Mouse (Mus musculus): Measurements from ENCODE around the gene Scfd2.

Gene Scfd2

GRCm38 (mm10) chr5:74240926-74241680 is 290.5 kb downstream of the Scfd2 start:
- ATAC-seq (ENCODE audit: low TSS enrichment): no peak

DNA sequence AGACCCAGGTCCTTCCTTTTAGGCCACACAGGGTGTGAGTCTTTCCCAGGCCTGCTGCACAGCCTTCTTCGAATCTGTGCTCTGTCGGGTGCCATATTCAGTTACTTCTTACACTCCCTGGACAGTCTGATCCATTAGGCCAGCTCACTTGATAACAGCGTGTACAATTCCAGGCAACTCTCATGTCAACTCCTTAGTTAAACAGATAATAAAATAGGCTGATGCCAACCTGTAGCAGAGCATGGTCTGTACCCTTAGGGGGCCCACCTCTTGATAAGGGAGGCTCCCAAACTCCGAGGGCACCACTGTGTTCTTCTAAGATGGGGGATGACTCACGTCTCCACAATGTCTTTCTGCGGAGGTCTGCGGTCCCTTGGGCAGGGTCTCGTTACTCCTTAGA is 291.3 kb downstream of the Scfd2 start:
- no peak for ATAC-seq (ENCODE audit: low TSS enrichment)

- no peak for ATAC-seq (ENCODE audit: low TSS enrichment)
Measured at GRCm38 (mm10) chr5:74239369-74239768, 292.2 kb downstream of the Scfd2 start.

DNA sequence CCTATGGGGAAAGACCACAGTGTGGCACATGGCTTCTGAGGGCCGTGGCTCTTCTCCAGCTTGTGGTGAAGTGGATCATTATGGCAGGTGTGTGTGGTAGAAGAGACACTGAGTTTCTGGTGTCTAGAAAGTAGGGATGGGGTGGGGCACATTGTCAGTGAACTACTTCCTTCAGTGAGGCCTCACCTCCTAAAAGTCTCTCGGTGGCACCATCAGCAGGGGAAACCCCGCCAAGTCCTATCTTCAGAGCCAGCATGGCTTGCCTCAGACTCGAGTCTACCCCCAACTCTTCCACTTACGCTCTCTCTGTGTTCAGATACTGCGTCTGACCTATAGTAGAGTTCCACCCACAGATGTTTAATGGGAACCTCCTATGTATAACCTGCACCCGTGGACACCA is 297.8 kb downstream of the Scfd2 start:
- no peak for ATAC-seq (ENCODE audit: low TSS enrichment)

- no peak for ATAC-seq (ENCODE audit: low TSS enrichment)
Measured at GRCm38 (mm10) chr5:74230525-74230924, 301.0 kb downstream of the Scfd2 start.

GRCm38 (mm10) chr5:74229775-74230413 is 301.7 kb downstream of the Scfd2 start:
- ATAC-seq (ENCODE audit: low TSS enrichment): no peak

DNA sequence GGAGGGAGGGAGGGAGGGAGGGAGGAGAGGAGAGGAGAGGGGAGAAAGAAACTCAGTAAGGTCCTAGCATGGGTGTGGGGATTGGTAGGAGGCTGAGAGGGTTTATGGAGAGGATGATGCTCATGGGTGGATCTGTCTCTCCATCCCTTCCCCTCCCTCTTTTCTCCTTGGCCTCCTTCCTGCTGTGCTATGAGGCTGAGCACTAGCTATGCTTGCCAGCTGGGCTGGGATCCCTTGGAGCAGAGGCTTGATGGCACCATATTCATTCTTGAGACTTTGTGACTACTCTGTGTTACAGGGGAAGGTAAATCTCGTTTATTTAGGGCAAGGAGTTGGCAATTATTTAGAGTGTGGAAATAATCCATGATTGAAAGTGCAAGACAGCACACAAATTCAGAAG is 302.6 kb downstream of the Scfd2 start:
- peak; percentile 66 for ATAC-seq (ENCODE audit: low TSS enrichment)

GRCm38 (mm10) chr5:74227352-74227751 is 304.2 kb downstream of the Scfd2 start:
- ATAC-seq (ENCODE audit: low TSS enrichment): no peak

DNA sequence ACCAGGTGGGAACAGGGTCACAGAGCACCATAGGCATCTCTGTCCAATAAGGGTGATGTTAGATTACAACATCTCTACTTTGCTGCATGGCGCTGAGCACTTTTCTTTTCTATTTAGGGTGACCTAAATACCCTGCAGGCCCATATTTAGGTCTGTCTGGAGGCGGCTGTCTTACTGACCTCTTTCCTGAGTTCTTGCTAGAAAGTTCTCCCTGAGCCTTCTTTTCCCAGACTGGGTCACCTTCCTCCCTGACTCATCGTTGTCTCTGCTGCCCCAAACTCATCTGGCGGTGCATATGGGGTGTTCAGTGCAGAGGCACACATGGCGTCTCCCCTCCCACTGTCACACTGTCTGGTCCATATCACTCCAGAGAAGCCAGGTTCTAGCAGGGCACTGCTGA is 305.4 kb downstream of the Scfd2 start:
- peak; percentile 48 for ATAC-seq (ENCODE audit: low TSS enrichment)

DNA sequence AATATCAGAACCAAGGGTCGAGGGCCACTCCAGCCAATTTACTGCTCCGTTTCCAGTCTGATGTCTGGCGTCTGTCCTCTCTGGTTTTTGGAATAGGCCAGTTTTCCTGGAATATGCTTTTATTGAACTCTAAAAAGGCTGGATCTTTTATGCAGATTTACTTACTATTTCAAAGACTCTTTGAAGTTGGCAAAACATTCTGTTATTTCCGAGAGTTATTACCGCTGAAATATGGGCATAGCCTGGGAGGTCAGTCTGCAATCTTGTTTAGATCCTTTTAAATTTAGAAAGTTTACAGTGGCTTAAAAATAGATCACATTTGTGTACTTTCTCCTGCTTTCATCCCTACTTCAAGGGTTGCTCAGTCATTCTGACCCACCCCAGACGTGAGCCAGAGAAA is 307.1 kb downstream of the Scfd2 start:
- ATAC-seq (ENCODE audit: low TSS enrichment): no peak

DNA sequence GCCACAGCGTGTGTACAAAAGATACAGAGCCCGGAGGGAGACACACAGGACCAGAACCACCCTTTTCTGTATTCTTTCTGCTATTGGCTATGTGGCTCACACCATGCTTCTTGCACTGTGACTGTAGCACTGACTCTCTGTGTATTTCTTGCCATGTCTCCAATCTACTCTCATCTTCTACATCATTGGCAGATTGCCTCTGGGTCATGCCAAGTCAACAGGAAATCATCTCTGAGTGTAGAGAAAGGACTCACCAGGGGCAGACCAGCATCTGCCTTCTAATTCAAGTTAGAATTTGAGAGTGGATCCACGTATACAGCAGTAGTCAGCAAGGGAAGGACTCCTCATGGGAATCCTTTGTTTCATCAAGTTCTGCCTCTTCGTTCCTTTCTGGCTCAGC is 308.9 kb downstream of the Scfd2 start:
- no peak for ATAC-seq (ENCODE audit: low TSS enrichment)

DNA sequence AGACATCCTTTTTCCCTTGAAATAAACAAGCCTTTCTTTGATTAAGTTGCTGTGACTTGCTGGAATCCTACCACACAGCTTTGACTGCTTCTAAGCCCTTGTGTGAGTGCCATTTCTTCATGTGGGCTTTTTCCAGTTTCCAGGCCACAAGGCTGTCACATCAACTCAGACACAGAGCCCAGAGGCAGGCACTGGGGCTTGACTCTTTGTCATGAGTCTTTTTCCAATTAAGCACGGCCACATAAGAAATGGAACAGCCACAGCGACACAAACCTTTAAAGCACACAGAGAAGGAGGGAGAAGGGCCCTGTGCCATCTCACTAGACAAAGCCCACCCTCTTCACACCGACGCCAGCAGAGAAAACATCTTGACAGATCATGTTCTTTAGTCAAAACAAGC is 313.0 kb downstream of the Scfd2 start:
- no peak for ATAC-seq (ENCODE audit: low TSS enrichment)

DNA sequence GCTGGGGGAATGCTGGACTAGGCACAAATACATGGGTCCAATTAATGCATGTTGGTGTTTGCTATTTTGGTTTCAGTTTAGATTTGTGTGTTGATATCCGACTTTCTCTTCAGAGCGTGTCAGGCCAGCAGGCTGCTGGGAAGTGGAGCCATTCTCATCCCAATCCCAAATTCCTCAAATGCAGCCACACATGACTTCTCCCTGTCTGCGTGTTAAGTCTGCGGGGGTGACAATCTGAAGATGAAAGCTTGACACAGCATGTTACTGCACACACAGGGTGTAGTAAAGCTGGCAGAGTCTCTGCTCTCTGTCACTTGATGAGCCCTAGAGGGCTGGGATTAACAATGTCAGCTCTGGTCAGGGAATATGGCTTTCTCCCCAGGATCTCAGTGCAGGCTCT is 316.4 kb downstream of the Scfd2 start:
- ATAC-seq (ENCODE audit: low TSS enrichment): peak; percentile 11; the same call in 1 of the 2 replicates

DNA sequence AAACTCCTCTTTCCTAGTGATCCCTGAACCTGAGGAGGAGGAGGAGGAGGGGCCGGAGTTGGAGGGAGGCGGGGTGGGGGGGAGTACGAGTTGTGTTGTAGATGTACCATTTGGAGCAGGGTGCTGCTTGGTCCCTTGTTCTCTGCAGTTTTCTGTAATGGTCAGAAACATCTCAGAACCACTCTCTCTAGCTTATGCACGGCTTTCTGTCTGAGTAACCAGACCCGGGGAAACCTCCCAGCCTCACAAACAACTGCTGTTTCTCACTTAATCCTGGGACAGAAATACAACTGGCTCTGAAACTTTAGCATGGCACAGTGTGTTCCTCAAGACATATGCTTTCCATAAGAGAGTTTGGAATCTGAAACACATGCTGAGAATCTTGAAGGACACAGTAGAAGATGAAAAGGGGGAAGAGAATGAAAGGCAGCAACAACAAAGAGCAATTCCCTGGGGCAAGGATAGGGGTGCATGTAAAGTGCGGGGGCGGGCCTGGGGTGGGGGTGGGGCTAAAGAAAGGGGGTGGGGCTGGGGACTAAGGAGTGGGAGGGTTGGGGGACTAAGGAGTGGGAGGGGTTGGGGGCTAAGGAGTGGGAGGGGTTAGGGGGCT is 317.0 kb downstream of the Scfd2 start:
- peak; percentile 48; the same call in 1 of the 2 replicates for ATAC-seq (ENCODE audit: low TSS enrichment)

GRCm38 (mm10) chr5:74211346-74211745 is 320.2 kb downstream of the Scfd2 start:
- ATAC-seq (ENCODE audit: low TSS enrichment): no peak

- no peak for ATAC-seq (ENCODE audit: low TSS enrichment)
Measured at GRCm38 (mm10) chr5:74209640-74210039, 321.9 kb downstream of the Scfd2 start.

DNA sequence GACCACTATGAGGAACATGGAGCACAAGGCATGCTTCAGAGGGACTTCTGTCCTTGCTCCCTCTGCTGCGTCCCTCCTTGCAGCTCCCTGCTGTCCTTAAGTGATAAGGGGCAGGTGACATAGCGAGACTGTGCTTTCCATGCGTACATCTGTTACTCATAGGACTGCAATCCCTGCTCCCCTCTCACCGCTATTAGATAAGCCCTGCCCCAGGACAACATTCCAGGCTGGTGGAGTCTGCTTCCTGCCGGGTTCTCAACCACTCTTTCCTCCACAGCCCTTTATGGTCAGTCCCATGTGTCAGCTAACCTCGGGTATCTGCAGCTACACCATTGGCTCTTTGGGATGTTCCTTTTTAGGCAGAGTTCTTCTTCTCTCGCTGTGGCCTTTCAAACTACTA is 323.1 kb downstream of the Scfd2 start:
- ATAC-seq (ENCODE audit: low TSS enrichment): no peak

DNA sequence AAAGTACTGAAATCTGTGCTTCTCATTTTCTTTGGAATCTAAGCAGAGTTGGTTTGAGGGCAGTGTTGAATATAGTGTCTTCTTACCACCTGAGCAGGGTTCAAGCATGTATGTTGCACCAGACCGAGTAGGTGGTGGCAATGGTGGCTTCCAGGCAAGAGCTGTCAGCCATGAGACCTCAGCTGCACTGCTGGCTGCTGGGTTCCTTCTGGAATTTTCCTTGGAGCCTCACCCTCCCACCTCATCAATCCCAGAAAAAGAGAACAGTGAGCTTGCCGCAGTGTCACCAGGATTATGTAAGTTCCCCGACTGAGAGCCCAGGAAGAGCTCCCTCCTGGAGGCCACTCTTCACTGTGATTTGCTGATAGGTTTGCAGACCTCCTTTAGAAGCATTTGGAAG is 324.4 kb downstream of the Scfd2 start:
- peak; percentile 74 for ATAC-seq (ENCODE audit: low TSS enrichment)

- no peak for ATAC-seq (ENCODE audit: low TSS enrichment)
Measured at GRCm38 (mm10) chr5:74206649-74207048, 324.9 kb downstream of the Scfd2 start.

GRCm38 (mm10) chr5:74206038-74206437 is 325.5 kb downstream of the Scfd2 start:
- no peak for ATAC-seq (ENCODE audit: low TSS enrichment)

GRCm38 (mm10) chr5:74205509-74205908 is 326.1 kb downstream of the Scfd2 start:
- ATAC-seq (ENCODE audit: low TSS enrichment): 0 out of 2 replicates have a peak, but pooled peaks have one; percentile 11

DNA sequence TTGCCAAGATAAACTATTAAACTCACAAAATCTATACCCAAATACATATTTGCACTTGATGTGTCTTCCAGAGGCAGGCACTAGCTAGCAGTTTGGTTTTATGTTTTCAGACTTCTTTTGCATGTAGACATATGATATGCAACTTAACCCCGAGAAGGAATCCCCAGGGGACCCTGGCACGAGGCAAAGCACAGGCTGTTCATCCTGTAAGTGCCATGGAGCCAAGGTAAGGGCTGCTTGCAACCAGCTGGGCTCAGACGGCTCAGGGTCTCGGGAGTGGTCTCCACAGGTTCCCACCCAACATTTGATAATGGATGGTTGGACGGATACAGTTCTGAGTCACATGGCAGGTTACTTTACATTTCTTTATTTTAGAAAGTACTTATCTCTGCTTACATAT is 327.1 kb downstream of the Scfd2 start:
- no peak for ATAC-seq (ENCODE audit: low TSS enrichment)

GRCm38 (mm10) chr5:74202515-74202914 is 329.0 kb downstream of the Scfd2 start:
- ATAC-seq (ENCODE audit: low TSS enrichment): no peak
